Mouse (Mus musculus): ENCODE data around the gene Borcs8. TPM values are rescaled to one million over a fixed set of nuclear protein-coding genes. Genes with fewer than 3 reads are reported as not detected.

Borcs8 gene
- polyA plus RNA-seq, 1 experiment from 2014 or later: 64.2 TPM

- Histone ChIP-seq H3K27me3 (ENCODE audit: control insufficient read depth, insufficient read depth, low read length) (no peaks in the 10 kb centered on the region), H3K4me2 (ENCODE audit: low read length) (peak overlapping the region; percentile 66), H3K9me3 (ENCODE audit: control insufficient read depth, low read length) (no peaks in the 10 kb centered on the region), H3K4me3 (replicated peaks; ENCODE audit: low read depth, low read length) (peak overlapping the region; percentile 55), H3K36me3 (ENCODE audit: control insufficient read depth, insufficient read depth, low read length) (peaks cover 37% of the 10 kb centered on the region), H3K9ac (replicated peaks; ENCODE audit: low read length) (peak overlapping the region; percentile 68), H3K27ac (replicated peaks; ENCODE audit: low read depth, low read length) (peak overlapping the region; percentile 62; the same call in 1 of the 2 replicates), H3K4me1 (ENCODE audit: control insufficient read depth, insufficient read depth, low read length) (peaks cover 19% of the 10 kb centered on the region)
- no peak for ATAC-seq (ENCODE audit: low FRiP score, low TSS enrichment)
- 12% methylated on average over 9 of the region's 9 CpGs for WGBS
- no peak for DNase-seq
These were observed 682 bp downstream of the Borcs8 start for GRCm38 (mm10) chr8:70139981-70140380.

GRCm38 (mm10) chr8:70147678-70148607 lies 8.6 kb downstream of the Borcs8 start:
- H3K4me1 ChIP-seq (ENCODE audit: control insufficient read depth, insufficient read depth, low read length): no peaks in the 10 kb centered on the region
- H3K9ac ChIP-seq (replicated peaks; ENCODE audit: low read length): no peak overlapping the region
- no peaks in the 10 kb centered on the region for H3K27me3 ChIP-seq (ENCODE audit: control insufficient read depth, insufficient read depth, low read length)
- ATAC-seq (ENCODE audit: low FRiP score, low TSS enrichment) (no peak), DNase-seq (no peak)
- H3K9me3 ChIP-seq (ENCODE audit: control insufficient read depth, low read length): no peaks in the 10 kb centered on the region
- H3K4me3 ChIP-seq (replicated peaks; ENCODE audit: low read depth, low read length): no peak overlapping the region
- WGBS: 88% methylated on average over 7 of the region's 7 CpGs
- H3K4me2 ChIP-seq (ENCODE audit: low read length): no peak overlapping the region
- H3K27ac ChIP-seq (replicated peaks; ENCODE audit: low read depth, low read length): no peak overlapping the region
- H3K36me3 ChIP-seq (ENCODE audit: control insufficient read depth, insufficient read depth, low read length): peaks cover 38% of the 10 kb centered on the region

- H3K36me3 ChIP-seq (ENCODE audit: control insufficient read depth, insufficient read depth, low read length): peaks cover 21% of the 10 kb centered on the region
- H3K9ac ChIP-seq (replicated peaks; ENCODE audit: low read length): no peak overlapping the region
- no peaks in the 10 kb centered on the region for H3K4me1 ChIP-seq (ENCODE audit: control insufficient read depth, insufficient read depth, low read length)
- no peak overlapping the region for H3K4me2 ChIP-seq (ENCODE audit: low read length)
- H3K27ac ChIP-seq (replicated peaks; ENCODE audit: low read depth, low read length): no peak overlapping the region
- H3K9me3 ChIP-seq (ENCODE audit: control insufficient read depth, low read length): no peaks in the 10 kb centered on the region
- WGBS: 21% methylated on average over 13 of the region's 13 CpGs
- ATAC-seq (ENCODE audit: low FRiP score, low TSS enrichment) (no peak), DNase-seq (no peak)
- no peak overlapping the region for H3K4me3 ChIP-seq (replicated peaks; ENCODE audit: low read depth, low read length)
- no peaks in the 10 kb centered on the region for H3K27me3 ChIP-seq (ENCODE audit: control insufficient read depth, insufficient read depth, low read length)
These were observed 10.9 kb downstream of the Borcs8 start for GRCm38 (mm10) chr8:70150158-70150557.

GRCm38 (mm10) chr8:70152537-70153257 lies 13.4 kb downstream of the Borcs8 start:
- Histone ChIP-seq H3K4me3 (replicated peaks; ENCODE audit: low read depth, low read length) (no peak overlapping the region), H3K4me2 (ENCODE audit: low read length) (peak overlapping the region; percentile 29), H3K9me3 (ENCODE audit: control insufficient read depth, low read length) (no peaks in the 10 kb centered on the region), H3K36me3 (ENCODE audit: control insufficient read depth, insufficient read depth, low read length) (no peaks in the 10 kb centered on the region), H3K27ac (replicated peaks; ENCODE audit: low read depth, low read length) (no peak overlapping the region), H3K27me3 (ENCODE audit: control insufficient read depth, insufficient read depth, low read length) (no peaks in the 10 kb centered on the region), H3K4me1 (ENCODE audit: control insufficient read depth, insufficient read depth, low read length) (no peaks in the 10 kb centered on the region), H3K9ac (replicated peaks; ENCODE audit: low read length) (no peak overlapping the region)
- peak; percentile 88 for ATAC-seq (ENCODE audit: low FRiP score, low TSS enrichment)
- 16% methylated on average over 22 of the region's 22 CpGs for WGBS
- DNase-seq: peak; percentile 83

- Histone ChIP-seq H3K27ac (replicated peaks; ENCODE audit: low read depth, low read length) (no peak overlapping the region), H3K4me1 (ENCODE audit: control insufficient read depth, insufficient read depth, low read length) (no peaks in the 10 kb centered on the region), H3K4me3 (replicated peaks; ENCODE audit: low read depth, low read length) (no peak overlapping the region), H3K27me3 (ENCODE audit: control insufficient read depth, insufficient read depth, low read length) (no peaks in the 10 kb centered on the region), H3K36me3 (ENCODE audit: control insufficient read depth, insufficient read depth, low read length) (no peaks in the 10 kb centered on the region), H3K4me2 (ENCODE audit: low read length) (no peak overlapping the region), H3K9me3 (ENCODE audit: control insufficient read depth, low read length) (no peaks in the 10 kb centered on the region), H3K9ac (replicated peaks; ENCODE audit: low read length) (no peak overlapping the region)
- DNase-seq (no peak), ATAC-seq (ENCODE audit: low FRiP score, low TSS enrichment) (no peak)
- WGBS: 88% methylated on average over 1 of the region's 1 CpGs
These were observed 18.0 kb downstream of the Borcs8 start for GRCm38 (mm10) chr8:70157240-70157800.

GRCm38 (mm10) chr8:70158069-70158853 lies 19.0 kb downstream of the Borcs8 start:
- DNase-seq (peak; percentile 92), ATAC-seq (ENCODE audit: low FRiP score, low TSS enrichment) (peak; percentile 93)
- WGBS: 9% methylated on average over 40 of the region's 40 CpGs
- Histone ChIP-seq H3K9ac (replicated peaks; ENCODE audit: low read length) (peak overlapping the region; percentile 50), H3K27me3 (ENCODE audit: control insufficient read depth, insufficient read depth, low read length) (no peaks in the 10 kb centered on the region), H3K36me3 (ENCODE audit: control insufficient read depth, insufficient read depth, low read length) (no peaks in the 10 kb centered on the region), H3K4me1 (ENCODE audit: control insufficient read depth, insufficient read depth, low read length) (no peaks in the 10 kb centered on the region), H3K9me3 (ENCODE audit: control insufficient read depth, low read length) (no peaks in the 10 kb centered on the region), H3K4me2 (ENCODE audit: low read length) (peak overlapping the region; percentile 71), H3K4me3 (replicated peaks; ENCODE audit: low read depth, low read length) (peak overlapping the region; percentile 46), H3K27ac (replicated peaks; ENCODE audit: low read depth, low read length) (0 out of 2 replicates have a peak overlapping the region, but pooled peaks have one; percentile 16)

GRCm38 (mm10) chr8:70159211-70159610 lies 19.9 kb downstream of the Borcs8 start:
- ATAC-seq (ENCODE audit: low FRiP score, low TSS enrichment): no peak
- H3K9ac ChIP-seq (replicated peaks; ENCODE audit: low read length): no peak overlapping the region
- 87% methylated on average over 4 of the region's 4 CpGs for WGBS
- no peaks in the 10 kb centered on the region for H3K27me3 ChIP-seq (ENCODE audit: control insufficient read depth, insufficient read depth, low read length)
- DNase-seq: no peak
- H3K27ac ChIP-seq (replicated peaks; ENCODE audit: low read depth, low read length): no peak overlapping the region
- no peaks in the 10 kb centered on the region for H3K4me1 ChIP-seq (ENCODE audit: control insufficient read depth, insufficient read depth, low read length)
- H3K36me3 ChIP-seq (ENCODE audit: control insufficient read depth, insufficient read depth, low read length): no peaks in the 10 kb centered on the region
- H3K9me3 ChIP-seq (ENCODE audit: control insufficient read depth, low read length): no peaks in the 10 kb centered on the region
- H3K4me3 ChIP-seq (replicated peaks; ENCODE audit: low read depth, low read length): no peak overlapping the region
- H3K4me2 ChIP-seq (ENCODE audit: low read length): no peak overlapping the region

- Histone ChIP-seq H3K27me3 (ENCODE audit: control insufficient read depth, insufficient read depth, low read length) (no peaks in the 10 kb centered on the region), H3K4me2 (ENCODE audit: low read length) (no peak overlapping the region), H3K27ac (replicated peaks; ENCODE audit: low read depth, low read length) (no peak overlapping the region), H3K9me3 (ENCODE audit: control insufficient read depth, low read length) (no peaks in the 10 kb centered on the region), H3K4me1 (ENCODE audit: control insufficient read depth, insufficient read depth, low read length) (no peaks in the 10 kb centered on the region), H3K36me3 (ENCODE audit: control insufficient read depth, insufficient read depth, low read length) (no peaks in the 10 kb centered on the region), H3K9ac (replicated peaks; ENCODE audit: low read length) (no peak overlapping the region), H3K4me3 (replicated peaks; ENCODE audit: low read depth, low read length) (no peak overlapping the region)
- ATAC-seq (ENCODE audit: low FRiP score, low TSS enrichment) (no peak), DNase-seq (no peak)
- WGBS: 71% methylated on average over 13 of the region's 13 CpGs
These were observed 20.7 kb downstream of the Borcs8 start for GRCm38 (mm10) chr8:70160015-70160414.
